11 mouse cellular contexts compared by ENCODE assay signal in the genomic region with DNA sequence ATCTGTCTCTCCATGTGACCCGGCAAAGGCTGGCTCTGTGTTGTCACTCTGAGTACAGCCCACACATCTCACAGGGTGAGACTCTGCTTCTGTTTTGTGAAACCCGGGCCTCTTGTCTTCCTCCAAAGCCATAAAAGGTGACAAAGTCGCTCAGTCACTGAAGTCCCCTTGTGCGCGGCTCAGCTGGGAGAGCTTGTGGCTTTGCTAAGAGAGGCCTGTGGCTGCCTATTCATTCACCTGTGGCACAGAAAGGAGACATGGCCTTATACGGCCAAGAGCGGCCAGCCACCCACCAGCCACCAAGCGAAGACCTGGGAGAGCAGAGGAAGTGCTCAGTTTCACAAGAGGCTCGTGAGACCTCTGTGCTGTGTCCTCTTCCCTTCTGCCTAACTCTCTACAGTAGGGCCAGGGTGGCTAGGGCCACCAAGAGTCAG. TPM values are rescaled to one million over a fixed set of nuclear protein-coding genes. Genes with fewer than 3 reads are reported as not detected.
A peak's percentile ranks its signal among the peaks of the same experiment; 100 is the strongest.
DNase-seq lines count a peak whose midpoint lies in the region; ATAC-seq lines count a peak whose summit lies in the region.
"Had no signal": no experiment of that assay in that cellular context is flagged by ENCODE, and none has a peak within 500 bp of the region (broad histone marks: within the 10 kb centered on the region; RNA-seq: fewer than 3 reads in every experiment).

No protein-coding gene starts in this region.

- no peak for ATAC-seq in hindbrain, embryonic 11.5 days (ENCODE audit: low FRiP score)
- no peak for ATAC-seq in hindbrain, embryonic 13.5 days (ENCODE audit: low FRiP score)
- no peak for ATAC-seq in midbrain, embryonic 13.5 days

- H3K27me3 ChIP-seq in hindbrain, embryonic 11.5 days (ENCODE audit: control insufficient read depth, insufficient read depth, low read length): no peaks in the 10 kb centered on the region; the same call in 1 of the 2 replicates
- no peaks in the 10 kb centered on the region for H3K27me3 ChIP-seq in hindbrain, embryonic 13.5 days
- H3K27me3 ChIP-seq in midbrain, embryonic 13.5 days: no peaks in the 10 kb centered on the region
- H3K27me3 ChIP-seq: embryonic facial prominence, embryonic 13.5 days; limb, embryonic 12.5 days had no signal

- H3K4me1 ChIP-seq in hindbrain, embryonic 11.5 days (replicated peaks; ENCODE audit: control insufficient read depth, insufficient read depth, low read length): peaks cover 6% of the 10 kb centered on the region
- peaks cover 27% of the 10 kb centered on the region for H3K4me1 ChIP-seq in hindbrain, embryonic 13.5 days (replicated peaks)
- H3K4me1 ChIP-seq in midbrain, embryonic 13.5 days (replicated peaks): peaks cover 26% of the 10 kb centered on the region

- no peak overlapping the region for H3K4me2 ChIP-seq in hindbrain, embryonic 11.5 days (replicated peaks; ENCODE audit: low read depth, low read length)
- no peak overlapping the region for H3K4me2 ChIP-seq in hindbrain, embryonic 13.5 days
- H3K4me2 ChIP-seq in midbrain, embryonic 13.5 days (replicated peaks): no peak overlapping the region
- H3K4me2 ChIP-seq: embryonic facial prominence, embryonic 13.5 days; kidney, embryonic 15.5 days; limb, embryonic 12.5 days had no signal

- no peaks in the 10 kb centered on the region for H3K36me3 ChIP-seq in hindbrain, embryonic 11.5 days (ENCODE audit: control insufficient read depth, insufficient read depth, low read length)
- H3K36me3 ChIP-seq in hindbrain, embryonic 13.5 days: no peaks in the 10 kb centered on the region
- no peaks in the 10 kb centered on the region for H3K36me3 ChIP-seq in midbrain, embryonic 13.5 days
- H3K36me3 ChIP-seq: embryonic facial prominence, embryonic 13.5 days; kidney, embryonic 15.5 days; limb, embryonic 12.5 days had no signal

- 0 out of 2 replicates have a peak overlapping the region, but pooled peaks have one; percentile 20 for H3K27ac ChIP-seq in hindbrain, embryonic 11.5 days (ENCODE audit: low read depth, low read length)
- no peak overlapping the region for H3K27ac ChIP-seq in hindbrain, embryonic 13.5 days
- no peak overlapping the region for H3K27ac ChIP-seq in midbrain, embryonic 13.5 days
- H3K27ac ChIP-seq: embryonic facial prominence, embryonic 13.5 days; kidney, embryonic 15.5 days; limb, embryonic 12.5 days had no signal

- H3K9ac ChIP-seq in hindbrain, embryonic 11.5 days (ENCODE audit: low read depth, low read length): no peak overlapping the region
- H3K9ac ChIP-seq in hindbrain, embryonic 13.5 days: no peak overlapping the region
- no peak overlapping the region for H3K9ac ChIP-seq in midbrain, embryonic 13.5 days (replicated peaks)
- H3K9ac ChIP-seq: embryonic facial prominence, embryonic 13.5 days; kidney, embryonic 15.5 days; limb, embryonic 12.5 days had no signal

- H3K4me3 ChIP-seq in hindbrain, embryonic 11.5 days (ENCODE audit: low read depth, low read length): no peak overlapping the region
- no peak overlapping the region for H3K4me3 ChIP-seq in hindbrain, embryonic 13.5 days
- H3K4me3 ChIP-seq in midbrain, embryonic 13.5 days (replicated peaks): no peak overlapping the region
- H3K4me3 ChIP-seq: embryonic facial prominence, embryonic 13.5 days; kidney, embryonic 15.5 days; limb, embryonic 12.5 days had no signal

- 53% methylated on average over 9 of the region's 9 CpGs for WGBS in hindbrain, embryonic 11.5 days
- 51% methylated on average over 9 of the region's 9 CpGs for WGBS in hindbrain, embryonic 13.5 days
- 48% methylated on average over 9 of the region's 9 CpGs for WGBS in midbrain, embryonic 13.5 days

- no peaks in the 10 kb centered on the region for H3K9me3 ChIP-seq in hindbrain, embryonic 11.5 days (ENCODE audit: control insufficient read depth, low read length)
- H3K9me3 ChIP-seq in hindbrain, embryonic 13.5 days: no peaks in the 10 kb centered on the region
- no peaks in the 10 kb centered on the region for H3K9me3 ChIP-seq in midbrain, embryonic 13.5 days
- H3K9me3 ChIP-seq: embryonic facial prominence, embryonic 13.5 days; kidney, embryonic 15.5 days; limb, embryonic 12.5 days had no signal

- no peak for DNase-seq in hindbrain, embryonic 11.5 days (ENCODE audit: low spot score)
- peak; percentile 62 to 68 for DNase-seq in CD8-positive naive resting alpha-beta T cell, adult 2 months (ENCODE audit: low read depth in 2 of 2, low spot score in 2 of 2)
- peak; percentile 65 for DNase-seq in lung, postnatal 25 days (ENCODE audit: low spot score)
- peak; percentile 91 for DNase-seq in spleen, postnatal 36 days (ENCODE audit: low spot score in 2 of 2)
- no peak for DNase-seq in kidney, adult 9 months
- DNase-seq in urinary bladder, postnatal 4 days (ENCODE audit: low spot score in 2 of 2): no peak

RNA-seq across cellular contexts. Expression of a gene that starts 5.9 kb away (rescaled TPM):
- polyA plus RNA-seq in hindbrain, embryonic 11.5 days (2014; fragmentation: Nextera tagmentation; extraction: Ambion mirVana): 7.8 and 8.5 TPM in 2 replicates
- polyA plus RNA-seq in hindbrain, embryonic 13.5 days (2015; fragmentation: Nextera tagmentation; extraction: Ambion mirVana): 11.8 and 12.8 TPM in 2 replicates
- 10.9 and 11.0 TPM in 2 replicates for polyA plus RNA-seq in midbrain, embryonic 13.5 days (2015; fragmentation: Nextera tagmentation; extraction: Ambion mirVana)

RNA-seq across cellular contexts. Expression of a gene that starts 56.2 kb away (rescaled TPM):
- polyA plus RNA-seq in hindbrain, embryonic 11.5 days (2014; fragmentation: Nextera tagmentation; extraction: Ambion mirVana): 458 and 496 TPM in 2 replicates
- polyA plus RNA-seq in hindbrain, embryonic 13.5 days (2015; fragmentation: Nextera tagmentation; extraction: Ambion mirVana): 98.1 and 106 TPM in 2 replicates
- polyA plus RNA-seq in midbrain, embryonic 13.5 days (2015; fragmentation: Nextera tagmentation; extraction: Ambion mirVana): 79.8 and 105 TPM in 2 replicates

Comparison
In these comparisons a context has a peak if more than half of its experiments do, and no peak if none do; other contexts are left out.
1. DNase-seq: peak in CD8-positive naive resting alpha-beta T cell, adult 2 months (2 of 2), lung, postnatal 25 days (single experiment) and spleen, postnatal 36 days (2 of 2); none in hindbrain, embryonic 11.5 days (single experiment), kidney, adult 9 months (single experiment) and urinary bladder, postnatal 4 days (0 of 2).